ENCODE assay signal across 16 mouse cellular contexts in genomic region chr2:125302625-125302924, GRCm38 (mm10). TPM values are rescaled to one million over a fixed set of nuclear protein-coding genes. Genes with fewer than 3 reads are reported as not detected.
A peak's percentile ranks its signal among the peaks of the same experiment; 100 is the strongest.
DNase-seq lines count a peak whose midpoint lies in the region; ATAC-seq lines count a peak whose summit lies in the region.
"Had no signal": no experiment of that assay in that cellular context is flagged by ENCODE, and none has a peak within 500 bp of the region (broad histone marks: within the 10 kb centered on the region; RNA-seq: fewer than 3 reads in every experiment).

No protein-coding gene starts in this region.

- H3K4me3 ChIP-seq in heart, embryonic 11.5 days (ENCODE audit: low read depth, low read length), result no peak overlapping the region
- no peak overlapping the region for H3K4me3 ChIP-seq in forebrain, embryonic 13.5 days
- H3K4me3 ChIP-seq: heart, embryonic 10.5 days; limb, embryonic 12.5 days; liver, embryonic 12.5 days had no signal

- 75% methylated on average over 8 of the region's 8 CpGs for WGBS in heart, embryonic 11.5 days (ENCODE audit: insufficient replicate concordance)
- 91% methylated on average over 8 of the region's 8 CpGs for WGBS in forebrain, embryonic 13.5 days

- ATAC-seq in heart, embryonic 11.5 days (replicated peaks; ENCODE audit: insufficient number of reproducible peaks, low FRiP score, low TSS enrichment), result no peak
- ATAC-seq in forebrain, embryonic 13.5 days, result no peak
- ATAC-seq: liver, embryonic 12.5 days had no signal

- peak; percentile 81 for DNase-seq in heart, adult 11 months
- peak; percentile 70 for DNase-seq in right cerebral cortex, adult 18-20 months
- DNase-seq in right cerebral cortex, postnatal 4 days, result no peak
- peak; percentile 80 for DNase-seq in fibroblast of lung, adult 2 months (ENCODE audit: low read depth)
- peak; percentile 34 to 69 for DNase-seq in right cerebral cortex, postnatal 36 days (ENCODE audit: low spot score in 2 of 2)
- DNase-seq: cerebellum, postnatal 10 days; heart, postnatal 10 days; kidney, adult 11 months; lung, adult 2 months; lung, postnatal 36 days had no signal

- H3K27me3 ChIP-seq in heart, embryonic 11.5 days (ENCODE audit: control insufficient read depth, insufficient read depth, low read length), result no peaks in the 10 kb centered on the region
- no peaks in the 10 kb centered on the region for H3K27me3 ChIP-seq in forebrain, embryonic 13.5 days
- H3K27me3 ChIP-seq: limb, embryonic 12.5 days; liver, embryonic 12.5 days had no signal

- no peak overlapping the region for H3K27ac ChIP-seq in heart, embryonic 11.5 days (ENCODE audit: low read depth, low read length)
- no peak overlapping the region for H3K27ac ChIP-seq in forebrain, embryonic 13.5 days
- H3K27ac ChIP-seq: heart, embryonic 10.5 days; limb, embryonic 12.5 days; liver, embryonic 12.5 days; stomach, postnatal 0 days had no signal

- H3K4me1 ChIP-seq in heart, embryonic 11.5 days (ENCODE audit: control insufficient read depth, insufficient read depth, low read length), result no peaks in the 10 kb centered on the region
- H3K4me1 ChIP-seq in forebrain, embryonic 13.5 days, result no peaks in the 10 kb centered on the region
- H3K4me1 ChIP-seq: heart, embryonic 10.5 days; liver, embryonic 12.5 days had no signal

- peaks cover 4% of the 10 kb centered on the region for H3K36me3 ChIP-seq in heart, embryonic 11.5 days (ENCODE audit: control insufficient read depth, insufficient read depth, low read length)
- H3K36me3 ChIP-seq in forebrain, embryonic 13.5 days (ENCODE audit: poor library complexity, severe bottlenecking), result peaks cover 28% of the 10 kb centered on the region
- H3K36me3 ChIP-seq: liver, embryonic 12.5 days had no signal

- no peak overlapping the region for H3K9ac ChIP-seq in heart, embryonic 11.5 days (ENCODE audit: low read depth, low read length)
- no peak overlapping the region for H3K9ac ChIP-seq in forebrain, embryonic 13.5 days
- H3K9ac ChIP-seq: limb, embryonic 12.5 days; liver, embryonic 12.5 days had no signal

- no peak overlapping the region for H3K4me2 ChIP-seq in heart, embryonic 11.5 days
- H3K4me2 ChIP-seq in forebrain, embryonic 13.5 days, result no peak overlapping the region
- H3K4me2 ChIP-seq: limb, embryonic 12.5 days; liver, embryonic 12.5 days had no signal

- H3K9me3 ChIP-seq in heart, embryonic 11.5 days (replicated peaks; ENCODE audit: control insufficient read depth, low read length), result no peaks in the 10 kb centered on the region
- H3K9me3 ChIP-seq in forebrain, embryonic 13.5 days (replicated peaks), result no peaks in the 10 kb centered on the region
- H3K9me3 ChIP-seq: heart, embryonic 10.5 days; limb, embryonic 12.5 days; liver, embryonic 12.5 days had no signal

RNA-seq across cellular contexts. Expression of gene Dut, which starts 55.6 kb away (rescaled TPM):
- polyA plus RNA-seq in heart, embryonic 11.5 days (2014; fragmentation: Nextera tagmentation; extraction: Ambion mirVana), result 148 and 156 TPM in 2 replicates
- 188 and 199 TPM in 2 replicates for polyA plus RNA-seq in forebrain, embryonic 13.5 days (2015; fragmentation: Nextera tagmentation; extraction: Ambion mirVana)
